Mouse (Mus musculus): ENCODE measurements at regions not wholly inside any gene's neighbourhood (a gene's known extent, or its start where the extent isn't known, plus 50 kb on each side); places are given as distances from the start of the nearest gene placed in this dataset.

GRCm38 (mm10) chr1:59427204-59427557, 55.0 kb upstream of the Fzd7 start:
- TF ChIP-seq CTCF (IDR thresholded peaks at IDR 0.05; ENCODE audit: control insufficient read depth, insufficient read depth, insufficient replicate concordance, low read depth, low read length) (peak; percentile 27; the same call in 1 of the 2 replicates), POLR2A (IDR thresholded peaks at IDR 0.05; ENCODE audit: control insufficient read depth, low read depth, low read length) (no peak)

Data from testis, adult 2 months (tissue).